ENCODE assay signal across 31 mouse cellular contexts in the genomic region with DNA sequence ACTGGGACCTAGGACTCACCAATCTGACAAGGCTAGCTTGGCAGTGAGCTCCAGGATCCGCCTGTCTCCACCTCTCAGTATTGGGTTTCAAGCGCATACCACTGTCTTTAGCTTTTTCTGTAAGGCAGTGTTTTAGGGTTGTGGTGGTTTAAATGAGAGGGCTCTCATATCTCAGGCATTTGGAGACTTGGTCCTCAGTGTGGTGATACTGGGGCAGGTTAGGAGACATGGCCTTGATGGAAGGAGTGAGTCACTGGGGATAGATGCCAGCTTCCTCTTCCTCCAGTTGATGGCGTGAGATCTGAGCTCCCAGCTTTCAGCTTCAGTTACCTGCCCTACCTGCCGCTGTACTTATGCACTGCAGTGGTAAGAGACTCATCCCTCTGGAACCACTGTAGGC. TPM values are rescaled to one million over a fixed set of nuclear protein-coding genes. Genes with fewer than 3 reads are reported as not detected.
"Had no signal": no experiment of that assay in that cellular context is flagged by ENCODE, and none has a peak within 500 bp of the region (broad histone marks: within the 10 kb centered on the region; RNA-seq: fewer than 3 reads in every experiment).

No protein-coding gene starts in this region.

- H3K4me2 ChIP-seq: heart, embryonic 11.5 days; heart, embryonic 13.5 days; heart, embryonic 15.5 days; hindbrain, embryonic 13.5 days; hindbrain, embryonic 15.5 days; limb, embryonic 12.5 days; liver, embryonic 11.5 days; liver, embryonic 13.5 days; liver, embryonic 15.5 days had no signal

- H3K9me3 ChIP-seq: heart, embryonic 13.5 days; heart, embryonic 15.5 days; hindbrain, embryonic 13.5 days; hindbrain, embryonic 15.5 days; limb, embryonic 10.5 days; limb, embryonic 12.5 days; liver, embryonic 13.5 days; liver, embryonic 15.5 days had no signal

- H3K27me3 ChIP-seq: heart, embryonic 13.5 days; heart, embryonic 15.5 days; hindbrain, embryonic 13.5 days; hindbrain, embryonic 15.5 days; limb, embryonic 12.5 days; liver, embryonic 13.5 days; liver, embryonic 15.5 days had no signal

- H3K4me1 ChIP-seq: heart, embryonic 13.5 days; heart, embryonic 15.5 days; hindbrain, embryonic 13.5 days; hindbrain, embryonic 15.5 days; limb, embryonic 10.5 days; limb, embryonic 12.5 days; liver, embryonic 13.5 days; liver, embryonic 15.5 days had no signal

- H3K9ac ChIP-seq: heart, embryonic 13.5 days; heart, embryonic 15.5 days; hindbrain, embryonic 13.5 days; hindbrain, embryonic 15.5 days; limb, embryonic 12.5 days; liver, embryonic 13.5 days; liver, embryonic 15.5 days had no signal

- H3K4me3 ChIP-seq: heart, embryonic 13.5 days; heart, embryonic 15.5 days; hindbrain, embryonic 13.5 days; hindbrain, embryonic 15.5 days; layer of hippocampus, adult 2 months; left cerebral cortex, adult 2 months; limb, embryonic 10.5 days; limb, embryonic 12.5 days; liver, embryonic 13.5 days; liver, embryonic 15.5 days had no signal

- H3K27ac ChIP-seq: heart, embryonic 13.5 days; heart, embryonic 15.5 days; hindbrain, embryonic 13.5 days; hindbrain, embryonic 15.5 days; hindbrain, postnatal 0 days; layer of hippocampus, adult 2 months; left cerebral cortex, adult 2 months; limb, embryonic 10.5 days; limb, embryonic 12.5 days; liver, embryonic 13.5 days; liver, embryonic 15.5 days had no signal

- ATAC-seq: hindbrain, postnatal 0 days; intestine, embryonic 16.5 days had no signal

- H3K36me3 ChIP-seq: heart, embryonic 15.5 days; hindbrain, embryonic 13.5 days; hindbrain, embryonic 15.5 days; limb, embryonic 10.5 days; limb, embryonic 12.5 days; liver, embryonic 13.5 days; liver, embryonic 15.5 days had no signal

- DNase-seq: gastrocnemius, postnatal 14 days; gastrocnemius, postnatal 36 days; heart, adult 18-20 months; heart, postnatal 14 days; heart, postnatal 36 days; kidney, adult 18-20 months; kidney, adult 8-10 months; kidney, postnatal 10 days; kidney, postnatal 25 days; kidney, postnatal 4 days; liver; liver, embryonic 13.5 days had no signal

RNA-seq across cellular contexts. Expression of a gene that starts 22.7 kb away (rescaled TPM):
- total RNA-seq: heart, postnatal 14 days; heart, postnatal 36 days; hematopoietic stem cell, adult 5-6 weeks had no signal
- polyA plus RNA-seq: heart, embryonic 11.5 days; heart, embryonic 13.5 days; heart, embryonic 15.5 days; heart, postnatal 0 days; hindbrain, embryonic 11.5 days; hindbrain, embryonic 13.5 days; hindbrain, embryonic 15.5 days; kidney, embryonic 14.5 days; kidney, embryonic 16.5 days; limb, embryonic 10.5 days; limb, embryonic 12.5 days; limb, embryonic 14.5 days; liver, embryonic 11.5 days; liver, embryonic 13.5 days; liver, embryonic 15.5 days had no signal
